Mouse (Mus musculus) G1E (cell line): ENCODE results near the gene Anxa6.

ENCODE experiments used
- CTCF ChIP-seq: IDR thresholded peaks from 2 replicates; pipeline ENCODE4 v1.5.1; 2012; ENCODE audit warnings: low read depth, low read length, inconsistent platforms, mixed read lengths
- GATA1 ChIP-seq: IDR thresholded peaks from 2 replicates; pipeline ENCODE4 v1.6.1; 2012; ENCODE audit warnings: borderline replicate concordance, low read length, inconsistent platforms, mixed read lengths
- POLR2AphosphoS5 ChIP-seq: IDR thresholded peaks from 2 replicates; pipeline ENCODE4 v1.6.1; 2012; ENCODE audit warnings: low read depth, low read length, inconsistent platforms; ENCODE audit not compliant: insufficient replicate concordance
- TAL1 ChIP-seq: conservative IDR thresholded peaks from 2 replicates; pipeline ENCODE4 v1.6.1; 2012; ENCODE audit warnings: low read depth, low read length, inconsistent platforms, mixed read lengths

- TF ChIP-seq CTCF (no peak), GATA1 (no peak), POLR2AphosphoS5 (no peak), TAL1 (no peak)
Measured at GRCm38 (mm10) chr11:54961921-54962320, 71.3 kb downstream of the Anxa6 start.
